Mouse (Mus musculus) ovary, adult 18-20 months (tissue): ENCODE measurements around the gene Lrrc8d.

Experiments used
- DNase-seq: peaks from one replicate; pipeline ENCODE4 v3.0.0; 2022; ENCODE audit warnings: low spot score, mixed read lengths

The Lrrc8d gene

DNA sequence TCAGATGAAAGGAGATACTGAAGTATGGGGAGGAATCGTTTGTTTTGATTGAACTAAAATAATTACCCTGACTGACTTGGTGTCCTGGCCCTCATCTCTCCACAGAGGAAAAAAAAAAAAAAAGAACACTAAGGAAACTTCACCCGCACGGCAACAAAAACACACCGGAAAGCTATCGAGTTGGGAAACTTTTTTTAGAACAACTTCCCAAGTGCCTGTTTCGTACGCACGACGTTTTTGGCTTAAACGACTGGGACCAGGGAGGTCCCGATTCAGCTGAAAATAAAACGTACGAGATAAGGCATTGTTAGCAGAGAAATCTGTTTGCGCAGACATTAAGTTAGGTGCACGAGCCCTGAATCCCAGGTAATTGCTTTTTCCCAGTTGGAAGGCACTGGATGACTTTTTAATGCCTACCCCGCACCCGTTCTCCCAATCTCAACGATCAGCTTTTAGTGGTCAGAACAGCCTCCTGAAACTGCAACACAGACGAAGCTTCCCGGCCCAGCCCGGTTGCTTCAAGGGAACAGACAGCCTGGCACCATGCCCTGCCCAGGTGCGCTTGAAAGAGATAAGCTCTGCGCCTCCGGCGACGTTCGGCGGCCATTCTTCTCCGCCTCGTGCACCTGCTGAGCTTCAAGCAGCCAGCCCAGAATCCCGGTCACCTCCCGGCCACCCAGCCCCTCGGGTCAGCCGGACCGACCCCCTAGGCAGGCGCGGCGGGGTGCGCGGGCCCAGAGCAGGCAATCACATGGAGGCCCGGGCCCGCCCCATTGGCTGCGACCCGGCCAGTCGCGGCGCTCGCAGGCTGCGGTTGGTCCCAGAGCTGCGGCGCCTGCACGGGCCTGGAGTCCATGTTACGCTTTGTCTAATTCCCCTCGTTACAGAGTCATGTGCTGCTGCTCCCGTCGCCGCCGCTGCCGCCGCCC is at the start of gene Lrrc8d:
TSS of gene Lrrc8d (plus strand) at position 829 of the 929 bp plus-strand sequence.
- peak; percentile 80 for DNase-seq

GRCm38 (mm10) chr5:105650728-105651479 is 48.9 kb upstream of the Lrrc8d start:
- no peak for DNase-seq

DNA sequence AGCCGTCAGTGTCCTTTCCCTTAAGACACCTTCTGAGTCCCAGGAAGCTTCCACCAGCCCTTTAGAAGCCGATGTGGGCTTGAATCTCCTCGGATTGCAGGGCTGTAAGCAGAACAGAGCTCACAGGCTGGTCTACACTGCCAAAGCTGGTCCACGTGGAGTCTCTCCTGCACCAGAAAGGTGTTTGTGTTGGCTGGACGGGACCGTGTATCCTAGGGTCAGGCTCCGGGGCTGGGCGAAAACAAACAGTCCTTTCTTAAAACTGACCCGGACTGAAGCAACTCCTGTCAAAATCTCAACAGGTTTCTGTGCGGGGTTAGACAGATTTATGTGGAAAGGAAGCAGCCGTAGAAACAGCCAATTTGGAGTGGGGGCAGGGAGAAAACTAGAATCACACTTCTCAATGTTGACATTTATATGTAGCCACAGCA is 48.2 kb upstream of the Lrrc8d start:
- DNase-seq: no peak

- peak; percentile 37 for DNase-seq
Measured at GRCm38 (mm10) chr5:105654237-105655063, 45.3 kb upstream of the Lrrc8d start.

DNA sequence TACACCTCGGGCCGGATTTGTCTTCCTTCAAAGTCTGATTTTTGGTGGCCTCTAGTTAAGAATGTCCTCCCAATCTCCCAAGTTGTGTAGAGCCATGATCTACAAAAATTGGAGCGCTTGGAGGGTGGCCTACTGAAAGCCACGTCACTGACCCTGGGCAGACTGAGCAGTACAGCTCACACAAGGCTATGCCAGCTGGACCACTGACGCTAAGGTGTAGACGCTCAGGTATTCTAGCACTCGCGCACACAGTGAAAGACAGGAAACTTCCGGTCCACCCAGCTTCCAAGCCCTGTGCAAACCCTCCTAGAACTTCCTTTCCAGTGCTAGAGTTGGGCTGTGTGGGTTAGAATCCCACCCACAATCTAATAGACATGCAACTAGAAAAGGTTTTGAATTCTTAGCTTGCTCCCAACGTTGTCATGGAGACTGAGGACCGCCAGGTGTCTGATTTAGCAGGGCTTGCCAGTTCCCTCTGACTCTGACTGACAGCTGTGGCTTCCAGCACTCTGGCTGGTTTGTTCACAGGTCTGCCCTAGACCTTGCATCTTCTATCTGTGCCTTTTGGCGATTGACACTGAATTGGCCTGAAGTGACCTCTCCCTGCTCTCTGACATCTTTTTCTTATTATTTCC is 44.6 kb upstream of the Lrrc8d start:
- no peak for DNase-seq

GRCm38 (mm10) chr5:105661894-105662293 is 37.9 kb upstream of the Lrrc8d start:
- no peak for DNase-seq

- no peak for DNase-seq
Measured at GRCm38 (mm10) chr5:105666930-105667329, 32.8 kb upstream of the Lrrc8d start.

DNA sequence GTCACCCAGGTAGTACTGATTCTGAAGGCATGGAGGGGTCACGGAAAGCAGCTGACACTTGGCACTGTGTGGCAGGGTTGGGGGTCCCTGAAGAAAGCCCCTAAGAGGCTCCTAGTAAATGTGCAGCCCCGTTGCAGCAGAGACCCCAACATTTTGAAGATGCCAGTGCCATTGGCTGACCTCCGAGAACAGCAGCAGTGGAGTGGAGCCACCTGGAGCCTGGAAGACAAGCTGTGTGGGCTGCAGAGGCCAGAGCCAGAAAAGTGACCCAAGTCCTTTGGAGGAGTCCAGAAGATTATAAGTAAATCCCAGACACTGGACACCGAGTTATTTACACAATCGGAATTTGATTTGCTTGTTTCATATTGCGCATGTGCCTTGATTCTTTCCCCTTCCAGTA is 32.4 kb upstream of the Lrrc8d start:
- DNase-seq: no peak

- DNase-seq: no peak
Measured at GRCm38 (mm10) chr5:105669086-105669485, 30.7 kb upstream of the Lrrc8d start.

- no peak for DNase-seq
Measured at GRCm38 (mm10) chr5:105669508-105670353, 30.0 kb upstream of the Lrrc8d start.

DNA sequence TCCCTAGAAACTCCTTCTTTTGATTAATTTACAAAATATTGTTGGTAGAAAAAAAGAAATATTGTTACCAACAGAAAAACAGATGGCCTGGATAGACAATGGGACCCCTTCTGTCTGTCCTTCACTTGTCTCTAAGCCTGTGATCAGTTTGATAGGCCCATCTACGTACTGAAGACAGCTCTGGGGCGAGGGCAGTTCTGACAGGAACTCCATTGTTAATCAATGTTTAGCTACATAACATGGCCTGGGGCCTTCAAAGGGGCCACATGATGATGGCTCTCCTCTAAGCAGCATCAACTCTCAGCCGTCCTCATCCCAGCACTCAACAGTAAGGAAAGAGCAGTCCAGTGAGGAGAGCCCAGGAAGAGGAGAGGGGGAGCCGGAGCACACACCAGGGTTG is 27.4 kb upstream of the Lrrc8d start:
- no peak for DNase-seq

- DNase-seq: no peak
Measured at GRCm38 (mm10) chr5:105675511-105675910, 24.3 kb upstream of the Lrrc8d start.

GRCm38 (mm10) chr5:105677071-105677470 is 22.7 kb upstream of the Lrrc8d start:
- no peak for DNase-seq

GRCm38 (mm10) chr5:105678243-105678642 is 21.5 kb upstream of the Lrrc8d start:
- no peak for DNase-seq

DNA sequence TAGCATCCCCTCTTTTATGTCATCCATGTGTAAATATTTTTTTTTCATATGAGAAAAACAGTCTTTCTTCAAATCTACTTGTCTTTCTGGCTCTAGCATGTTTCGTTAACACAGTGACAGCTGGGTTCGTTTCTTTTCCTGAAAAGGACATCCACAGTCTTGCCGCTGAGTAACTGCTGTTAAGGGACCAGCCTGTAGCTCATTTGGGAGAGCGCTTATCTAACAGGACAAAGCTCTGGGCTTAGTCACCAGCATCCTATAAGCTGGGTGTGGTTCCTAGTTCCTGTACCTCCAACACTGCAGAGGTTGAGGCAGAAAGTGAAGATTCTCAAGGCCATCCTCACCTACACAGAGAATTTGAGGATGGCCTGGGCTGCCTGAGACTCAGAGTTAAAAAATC is 20.5 kb upstream of the Lrrc8d start:
- no peak for DNase-seq

- DNase-seq: no peak
Measured at GRCm38 (mm10) chr5:105679921-105680843, 19.6 kb upstream of the Lrrc8d start.

DNA sequence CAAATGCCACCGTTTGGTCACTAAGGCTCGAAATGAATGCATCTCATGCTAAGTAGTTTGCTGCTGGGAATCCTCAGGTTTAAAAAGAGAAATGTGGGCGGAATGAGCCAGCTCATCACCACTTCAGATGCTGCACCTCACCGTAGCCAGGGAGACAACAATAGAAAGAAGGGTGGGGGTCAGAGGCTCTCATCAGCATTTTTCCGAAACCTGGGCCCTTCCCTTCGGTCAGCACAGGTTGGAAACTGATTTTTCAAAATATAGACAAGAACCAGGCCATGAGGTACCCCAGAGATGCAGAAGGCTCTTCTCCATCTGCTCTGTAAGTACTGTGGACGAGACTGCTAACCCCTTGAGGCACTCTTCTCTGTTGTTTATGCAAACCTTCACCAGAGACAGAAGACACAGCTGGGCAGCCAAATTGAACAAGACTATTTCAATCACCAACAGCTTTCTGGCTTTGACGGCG is 17.6 kb upstream of the Lrrc8d start:
- DNase-seq: no peak

GRCm38 (mm10) chr5:105683912-105684350 is 15.8 kb upstream of the Lrrc8d start:
- no peak for DNase-seq

DNA sequence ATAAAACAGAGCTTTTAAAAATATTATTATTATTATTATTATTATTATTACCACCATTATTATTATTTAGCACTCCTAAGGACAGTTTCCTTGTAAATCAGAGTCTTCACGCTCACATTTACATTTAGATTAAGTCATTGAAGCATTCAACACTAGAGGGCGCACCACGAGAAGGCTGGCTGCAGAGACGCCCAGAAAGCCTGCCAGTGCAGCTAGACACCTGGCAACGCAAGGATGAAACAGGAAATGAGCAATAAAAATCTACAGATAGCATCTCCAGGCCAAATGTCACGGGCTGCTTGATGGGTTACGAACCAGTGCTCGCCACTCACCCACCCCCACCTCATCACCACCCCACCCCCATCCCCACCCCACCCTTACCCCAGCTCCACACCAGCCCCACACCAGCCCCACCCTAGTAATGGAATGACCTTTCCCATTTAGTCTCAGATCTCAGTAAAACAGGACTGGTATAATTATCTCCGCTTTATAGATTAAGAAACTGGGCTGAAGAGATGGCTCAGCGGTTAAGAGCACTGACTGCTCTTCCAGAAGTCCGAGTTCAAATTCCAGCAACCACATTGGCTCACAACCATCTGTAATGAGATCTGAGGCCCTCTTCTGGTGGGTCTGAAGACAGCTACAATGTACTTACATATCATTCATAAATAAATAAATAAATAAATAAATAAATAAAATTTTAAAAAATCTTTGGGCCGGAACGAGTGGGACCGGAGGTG is 14.7 kb upstream of the Lrrc8d start:
- DNase-seq: peak; percentile 31
